Mouse (Mus musculus) layer of hippocampus, adult 2 months (tissue): ENCODE measurements at regions not wholly inside any gene's neighbourhood (a gene's known extent, or its start where the extent isn't known, plus 50 kb on each side); places are given as distances from the start of the nearest gene placed in this dataset.

Experiments
- DNase-seq, 2 experiments: peaks; one replicate each; pipeline ENCODE4 v3.0.0; 2022; ENCODE audit warnings: low spot score in 2 of 2
- H3K27ac ChIP-seq: fragments of 200-600 bp; 2 replicates; pipeline ENCODE4 v1.8.1; 2022
- H3K4me3 ChIP-seq: fragments of 200-600 bp; 2 replicates; pipeline ENCODE4 v1.8.1; 2022; ENCODE audit warnings: mild to moderate bottlenecking
- CTCF ChIP-seq: fragments of 200-600 bp; conservative IDR thresholded peaks from 2 replicates; pipeline ENCODE4 v1.8.1; 2022; ENCODE audit warnings: antibody characterized with exemption, mild to moderate bottlenecking, moderate library complexity

- peak; percentile 32 to 57 for DNase-seq
- peak overlapping the region; percentile 71 for H3K27ac ChIP-seq
- TF ChIP-seq CTCF: peak; percentile 71
- peak overlapping the region; percentile 48 for H3K4me3 ChIP-seq
Measured at GRCm38 (mm10) chr15:93115674-93116102, 159.3 kb downstream of the Gxylt1 start.

GRCm38 (mm10) chr15:93104936-93105335, 170.0 kb downstream of the Gxylt1 start:
- TF ChIP-seq CTCF: no peak
- Histone ChIP-seq H3K4me3 (no peak overlapping the region), H3K27ac (no peak overlapping the region)
- no peak for DNase-seq

GRCm38 (mm10) chr15:93103426-93103825, 171.6 kb downstream of the Gxylt1 start:
- Histone ChIP-seq H3K4me3 (no peak overlapping the region), H3K27ac (no peak overlapping the region)
- DNase-seq: no peak
- no peak for TF ChIP-seq CTCF

GRCm38 (mm10) chr15:93101881-93102280, 173.1 kb downstream of the Gxylt1 start:
- H3K27ac ChIP-seq: no peak overlapping the region
- H3K4me3 ChIP-seq: no peak overlapping the region
- TF ChIP-seq CTCF: no peak
- DNase-seq: no peak

- no peak for DNase-seq
- no peak for TF ChIP-seq CTCF
- no peak overlapping the region for H3K27ac ChIP-seq
- H3K4me3 ChIP-seq: no peak overlapping the region
Measured at GRCm38 (mm10) chr15:93100837-93101236, 174.1 kb downstream of the Gxylt1 start.

- TF ChIP-seq CTCF: no peak
- Histone ChIP-seq H3K27ac (no peak overlapping the region), H3K4me3 (no peak overlapping the region)
- DNase-seq: no peak
Measured at GRCm38 (mm10) chr15:93099840-93100239, 175.1 kb downstream of the Gxylt1 start.

- Histone ChIP-seq H3K27ac (no peak overlapping the region), H3K4me3 (no peak overlapping the region)
- DNase-seq: no peak
- TF ChIP-seq CTCF: no peak
Measured at GRCm38 (mm10) chr15:93096335-93096734, 178.6 kb downstream of the Gxylt1 start.

GRCm38 (mm10) chr15:93095224-93095623, 179.8 kb downstream of the Gxylt1 start:
- no peak for TF ChIP-seq CTCF
- DNase-seq: no peak
- Histone ChIP-seq H3K27ac (no peak overlapping the region), H3K4me3 (no peak overlapping the region)

- no peak overlapping the region for H3K4me3 ChIP-seq
- DNase-seq: no peak
- TF ChIP-seq CTCF: no peak
Measured at GRCm38 (mm10) chr15:93094202-93095135, 180.5 kb downstream of the Gxylt1 start.

GRCm38 (mm10) chr15:93091396-93091795, 183.6 kb downstream of the Gxylt1 start:
- Histone ChIP-seq H3K4me3 (no peak overlapping the region), H3K27ac (no peak overlapping the region)
- DNase-seq: no peak
- no peak for TF ChIP-seq CTCF

More at GRCm38 (mm10) chr15:93094202-93095135, 180.5 kb downstream of the Gxylt1 start:
- H3K27ac ChIP-seq: no peak overlapping the region

GRCm38 (mm10) chr15:93089347-93089746, 185.6 kb downstream of the Gxylt1 start:
- peak; percentile 56 to 77 for DNase-seq
- Histone ChIP-seq H3K27ac (no peak overlapping the region), H3K4me3 (peak overlapping the region; percentile 28; the same call in 1 of the 2 replicates)
- TF ChIP-seq CTCF: peak; percentile 90

- TF ChIP-seq CTCF: peak; percentile 31
Measured at GRCm38 (mm10) chr15:93084967-93085617, 189.9 kb downstream of the Gxylt1 start.

GRCm38 (mm10) chr15:93074070-93074469, 200.9 kb downstream of the Gxylt1 start:
- no peak for DNase-seq
- H3K4me3 ChIP-seq: no peak overlapping the region
- peak; percentile 52 for TF ChIP-seq CTCF
- no peak overlapping the region for H3K27ac ChIP-seq

More at GRCm38 (mm10) chr15:93084967-93085617, 189.9 kb downstream of the Gxylt1 start:
- Histone ChIP-seq H3K4me3 (no peak overlapping the region), H3K27ac (peak overlapping the region; percentile 46; the same call in 1 of the 2 replicates)
- DNase-seq: peak; percentile 34 to 44
